Mouse (Mus musculus) retina, embryonic 14.5 days (tissue): ENCODE measurements around the gene Dnajb1.

ENCODE experiments used
- DNase-seq: peaks from one replicate; pipeline ENCODE4 v3.0.0-alpha.2; 2015; ENCODE audit warnings: low spot score

Dnajb1 gene

GRCm38 (mm10) chr8:83656043-83656442, 48.0 kb downstream of the Dnajb1 start:
- no peak for DNase-seq

GRCm38 (mm10) chr8:83656484-83657246, 48.7 kb downstream of the Dnajb1 start:
- DNase-seq, result no peak

DNA sequence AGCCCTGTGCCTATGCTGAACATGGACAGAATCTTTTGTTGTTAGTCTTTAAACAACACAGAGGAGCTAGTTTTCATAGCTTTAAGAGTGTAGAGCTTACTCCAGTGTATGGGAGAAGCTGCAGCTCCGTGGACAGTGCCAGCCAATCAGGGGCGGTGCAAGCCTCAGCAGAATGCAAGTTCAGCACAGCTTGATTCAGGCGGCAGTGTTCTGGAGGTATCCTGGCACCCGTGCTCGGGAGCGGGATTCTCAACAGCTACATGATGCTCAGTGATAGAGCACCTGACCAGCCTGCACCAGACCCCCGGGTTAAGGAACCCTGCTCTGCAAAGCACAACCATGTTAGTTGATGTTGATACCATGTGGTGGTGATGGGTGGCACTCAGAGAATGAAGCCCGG, 52.6 kb downstream of the Dnajb1 start:
- no peak for DNase-seq

DNA sequence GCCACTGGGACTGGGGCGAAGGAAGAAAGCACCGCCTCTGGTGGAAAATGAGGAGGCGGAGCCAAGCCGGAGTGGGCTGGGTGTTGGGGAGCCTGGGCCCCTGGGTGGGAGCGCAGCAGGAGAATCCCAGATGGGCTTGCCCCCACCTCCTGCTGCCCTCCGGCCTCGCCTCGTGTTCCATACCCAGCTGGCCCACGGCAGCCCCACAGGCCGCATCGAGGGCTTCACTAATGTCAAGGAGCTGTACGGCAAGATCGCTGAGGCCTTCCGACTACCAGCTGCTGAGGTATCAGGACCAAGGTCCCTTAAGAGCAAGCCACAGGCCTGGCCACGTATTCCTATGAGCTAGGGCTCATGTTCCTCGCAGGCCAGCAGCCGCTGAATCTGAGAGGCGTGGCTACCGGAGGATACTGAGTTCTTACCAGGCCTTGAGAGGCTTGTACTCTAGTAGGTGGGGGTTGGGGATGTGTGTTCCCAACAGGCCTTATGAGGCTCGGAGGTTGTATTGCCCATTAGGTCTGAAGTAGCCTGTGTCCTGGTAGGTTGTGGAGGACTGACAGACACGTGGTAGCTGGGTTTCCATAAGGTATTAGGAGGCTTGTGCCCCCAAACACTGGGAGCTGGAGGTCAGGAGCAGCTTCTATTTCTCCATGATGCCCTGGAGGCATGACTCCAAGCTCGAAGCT, 53.1 kb downstream of the Dnajb1 start:
- DNase-seq, result no peak
